Mouse (Mus musculus) liver, adult 2 months (tissue): ENCODE measurements around the gene Gm36079. TPM values are rescaled to one million over a fixed set of nuclear protein-coding genes. Genes with fewer than 3 reads are reported as not detected.
"Not testable (repeated sequence)": the region's sequence is repeated elsewhere in the genome, so short reads cannot be mapped to it uniquely, and the experiment has no call there.

Experiments used
- DNase-seq: peaks from one replicate; pipeline ENCODE4 v3.0.0-alpha.2; 2011; ENCODE audit warnings: low read depth, low spot score; ENCODE audit errors: extremely low read depth
- H3K27ac ChIP-seq: fragments of 200-500 bp; replicated peaks from 2 replicates; pipeline ENCODE4 v1.5.1; 2012; ENCODE audit warnings: low read depth, mild to moderate bottlenecking, control low read depth, inconsistent platforms, low read length; ENCODE audit not compliant: insufficient read depth
- H3K27me3 ChIP-seq: fragments of 200-500 bp; 2 replicates; pipeline ENCODE4 v1.6.1; 2012; ENCODE audit warnings: mild to moderate bottlenecking, moderate library complexity, low read length, inconsistent platforms; ENCODE audit not compliant: control insufficient read depth, insufficient read depth
- H3K36me3 ChIP-seq: fragments of 200-500 bp; 2 replicates; pipeline ENCODE4 v1.6.1; 2012; ENCODE audit warnings: low read length, inconsistent platforms; ENCODE audit not compliant: control insufficient read depth, insufficient read depth
- H3K4me1 ChIP-seq: fragments of 200-500 bp; 2 replicates; pipeline ENCODE4 v1.6.1; 2011; ENCODE audit warnings: low read length; ENCODE audit not compliant: control insufficient read depth, insufficient read depth
- H3K4me3 ChIP-seq: fragments of 200-500 bp; 2 replicates; pipeline ENCODE4 v1.5.1; 2011; ENCODE audit warnings: low read depth, mild to moderate bottlenecking, control low read depth, low read length, moderate library complexity; ENCODE audit not compliant: insufficient read depth
- H3K79me2 ChIP-seq: fragments of 200-500 bp; 2 replicates; pipeline ENCODE4 v1.6.1; 2012; ENCODE audit warnings: inconsistent platforms, mild to moderate bottlenecking, low read length, moderate library complexity; ENCODE audit not compliant: control insufficient read depth, insufficient read depth
- H3K9ac ChIP-seq: fragments of 200-500 bp; 2 replicates; pipeline ENCODE4 v1.6.1; 2012; ENCODE audit warnings: low read depth, mild to moderate bottlenecking, control low read depth, inconsistent platforms, low read length
- CTCF ChIP-seq: fragments of 200-500 bp; IDR thresholded peaks from 2 replicates; pipeline ENCODE4 v1.5.1; 2011; ENCODE audit warnings: low read depth, low read length, control low read depth
- WGBS: fragments of 180-500 bp; shearing (Covaris S2); methylation state at CpG from one replicate; pipeline ENCODE4 v1.1.7; 2018; 5-methylcytosine and 5-hydroxymethylcytosine counted together
- polyA plus RNA-seq: library from polyadenylated mRNA; depleted of rRNA; stranded (reverse); fragments of >200 nt; gene quantifications from 2 replicates; pipeline ENCODE4 v1.2.3, GENCODE M21; 2012
- total RNA-seq: library from RNA; depleted of rRNA; stranded (reverse); fragments of >200 nt; gene quantifications from 2 replicates; pipeline ENCODE4 v1.2.3, GENCODE M21; 2014

Gene Gm36079
- total and polyA plus RNA-seq, 2 experiments: not detected

DNA sequence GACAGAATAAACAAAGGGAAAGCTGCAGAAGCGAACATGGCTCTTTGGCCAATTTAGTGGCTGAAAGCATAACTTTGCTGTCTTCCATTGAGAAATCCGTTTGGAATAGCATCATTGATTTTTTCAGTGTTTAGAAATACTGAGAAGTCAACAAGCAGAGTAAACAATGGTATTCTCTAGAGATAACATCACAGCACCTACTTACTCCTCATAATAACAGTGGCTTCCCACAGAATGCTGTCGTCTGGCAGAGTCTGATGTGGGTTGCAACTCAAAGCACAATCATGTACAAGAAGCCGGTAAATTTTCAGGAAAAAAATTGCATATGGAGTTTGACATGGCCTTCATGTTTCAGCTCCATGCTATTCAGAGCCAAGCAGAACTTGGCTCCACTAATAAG, 1.2 kb downstream of the Gm36079 start:
- not testable (repeated sequence) for H3K27ac ChIP-seq, H3K36me3 ChIP-seq, H3K4me1 ChIP-seq, H3K4me3 ChIP-seq, H3K79me2 ChIP-seq, H3K9ac ChIP-seq, H3K27me3 ChIP-seq
- DNase-seq: peak; percentile 27
- 13% methylated on average over 4 of the region's 4 CpGs for WGBS

DNA sequence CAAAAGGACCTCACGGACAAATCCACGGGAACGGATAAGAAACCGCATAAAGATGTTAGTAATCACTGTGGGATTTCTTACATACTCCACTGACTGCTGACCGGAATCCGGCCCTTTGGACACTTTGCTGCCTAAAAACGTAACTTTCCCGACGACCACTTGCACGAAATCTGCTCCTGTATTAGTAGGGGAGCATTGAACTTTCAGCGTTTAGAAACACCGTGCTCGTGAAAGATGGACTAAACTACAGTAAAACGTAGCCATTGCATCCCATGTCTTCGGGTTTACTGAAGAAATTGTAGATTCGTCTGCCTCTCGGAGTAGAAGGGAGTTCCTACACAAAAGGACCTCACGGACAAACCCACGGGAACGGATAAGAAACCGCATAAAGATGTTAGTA, 1.8 kb downstream of the Gm36079 start:
- not testable (repeated sequence) for H3K4me3 ChIP-seq, H3K27me3 ChIP-seq, H3K4me1 ChIP-seq, H3K36me3 ChIP-seq, H3K9ac ChIP-seq, H3K27ac ChIP-seq, DNase-seq, H3K79me2 ChIP-seq
- 10% methylated on average over 21 of the region's 21 CpGs for WGBS

DNA sequence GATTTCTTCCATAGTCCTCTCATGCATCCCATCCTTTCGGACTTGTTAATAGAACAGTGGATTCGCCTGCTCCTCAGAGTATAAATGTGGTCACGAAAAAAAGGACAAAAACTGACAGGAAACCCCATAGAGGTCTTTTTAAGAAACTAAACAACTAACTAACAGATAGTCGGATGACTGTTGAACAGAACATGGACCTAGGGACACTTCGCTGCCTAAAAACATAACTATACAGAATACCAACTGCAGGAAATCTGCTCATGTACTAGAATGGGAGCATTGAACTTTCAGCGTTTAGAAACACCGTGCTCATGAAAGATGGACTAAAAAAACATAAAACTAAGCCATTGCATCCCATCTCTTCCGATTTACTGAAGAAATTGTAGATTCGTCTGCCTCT, 2.2 kb downstream of the Gm36079 start:
- H3K27me3 ChIP-seq, H3K4me3 ChIP-seq, H3K27ac ChIP-seq, H3K79me2 ChIP-seq, DNase-seq, H3K9ac ChIP-seq, H3K36me3 ChIP-seq, H3K4me1 ChIP-seq: not testable (repeated sequence)
- 18% methylated on average over 9 of the region's 9 CpGs for WGBS

DNA sequence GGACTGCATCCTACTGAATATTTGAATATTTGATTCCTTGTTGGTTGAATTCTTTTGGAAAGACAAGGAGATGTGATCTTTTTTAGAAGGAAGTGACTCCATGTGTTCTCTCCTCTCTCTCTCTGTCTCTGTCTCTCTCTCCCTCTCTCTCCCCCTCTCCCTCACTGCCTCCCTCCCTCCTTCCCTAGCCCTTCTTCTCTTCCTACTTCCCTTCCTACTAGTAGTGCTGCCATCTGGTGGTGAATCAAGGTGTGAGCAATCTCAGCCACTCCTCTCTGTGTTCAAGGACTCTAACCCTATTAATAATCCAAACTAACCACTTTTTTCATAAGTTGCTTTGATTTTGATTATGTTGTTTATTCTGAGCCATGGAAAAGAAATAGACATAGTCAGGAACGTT, 5.3 kb downstream of the Gm36079 start:
- not testable (repeated sequence) for DNase-seq
- 0 out of 2 replicates have a peak, but pooled peaks have one; percentile 7 for TF ChIP-seq CTCF
- no CpG with 5 or more reads among the region's 1 CpGs for WGBS

DNA sequence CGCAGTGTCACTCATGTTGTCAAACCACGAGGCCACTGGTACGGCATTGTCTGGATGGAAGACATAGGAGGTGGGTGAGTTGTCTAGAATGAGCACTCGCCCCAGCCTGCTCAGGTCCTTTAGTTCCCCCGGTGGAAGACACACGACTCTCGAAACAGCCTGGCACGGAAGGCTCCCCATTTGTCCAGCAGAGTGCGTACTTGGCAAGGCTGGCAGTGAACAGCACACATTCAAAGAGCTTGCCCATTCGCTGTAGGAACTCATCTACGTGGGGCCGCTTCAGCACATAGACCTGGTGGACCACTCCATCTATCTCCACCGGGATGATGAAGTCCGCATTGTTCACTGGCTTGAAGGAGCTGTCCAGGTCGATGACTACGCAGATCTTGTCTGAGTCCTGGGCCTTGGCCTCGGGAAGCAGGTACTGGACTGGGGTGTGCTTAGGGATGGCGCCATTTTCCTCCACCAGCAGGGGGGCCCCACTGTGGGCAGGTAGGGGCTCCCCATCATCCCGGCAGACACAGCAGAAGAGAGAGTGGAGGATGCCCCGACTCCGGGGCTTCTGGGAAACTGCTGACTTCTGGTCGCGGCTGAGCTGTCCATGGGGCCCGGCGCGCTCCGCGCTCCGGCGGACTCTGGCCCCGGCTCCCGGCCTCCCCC, 11.3 kb downstream of the Gm36079 start:
- 4% methylated on average over 8 of the region's 32 CpGs for WGBS
- not testable (repeated sequence) for H3K27ac ChIP-seq, H3K79me2 ChIP-seq, H3K27me3 ChIP-seq, H3K36me3 ChIP-seq, DNase-seq, H3K9ac ChIP-seq, H3K4me1 ChIP-seq, H3K4me3 ChIP-seq

More for the DNA sequence above, 5.3 kb downstream of the Gm36079 start:
- H3K4me3 ChIP-seq, H3K27ac ChIP-seq, H3K79me2 ChIP-seq, H3K4me1 ChIP-seq, H3K27me3 ChIP-seq, H3K36me3 ChIP-seq, H3K9ac ChIP-seq: not testable (repeated sequence)

DNA sequence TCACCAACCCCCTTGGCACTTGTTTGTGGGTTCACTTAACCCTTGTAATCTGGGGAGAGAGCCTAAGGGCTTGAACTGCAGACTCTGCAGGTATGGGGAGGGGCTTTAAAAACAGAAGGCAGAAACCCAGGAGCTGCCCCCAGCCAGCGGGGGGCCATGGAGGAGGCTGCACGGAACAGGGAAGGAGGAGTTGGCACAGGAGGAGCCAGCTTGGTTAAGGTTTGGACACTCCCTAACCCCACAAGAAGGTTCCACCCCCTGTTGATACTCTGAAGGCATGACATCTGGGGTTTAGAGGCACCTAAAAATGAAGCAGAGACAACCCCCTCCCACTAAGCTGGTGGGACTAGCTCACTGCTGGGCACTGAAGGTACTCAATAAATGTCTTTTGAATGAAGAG, 12.8 kb downstream of the Gm36079 start:
- not testable (repeated sequence) for H3K79me2 ChIP-seq, H3K4me1 ChIP-seq, H3K4me3 ChIP-seq, H3K27me3 ChIP-seq, H3K27ac ChIP-seq, H3K9ac ChIP-seq, H3K36me3 ChIP-seq, DNase-seq
- WGBS: no CpG with 5 or more reads among the region's 2 CpGs

DNA sequence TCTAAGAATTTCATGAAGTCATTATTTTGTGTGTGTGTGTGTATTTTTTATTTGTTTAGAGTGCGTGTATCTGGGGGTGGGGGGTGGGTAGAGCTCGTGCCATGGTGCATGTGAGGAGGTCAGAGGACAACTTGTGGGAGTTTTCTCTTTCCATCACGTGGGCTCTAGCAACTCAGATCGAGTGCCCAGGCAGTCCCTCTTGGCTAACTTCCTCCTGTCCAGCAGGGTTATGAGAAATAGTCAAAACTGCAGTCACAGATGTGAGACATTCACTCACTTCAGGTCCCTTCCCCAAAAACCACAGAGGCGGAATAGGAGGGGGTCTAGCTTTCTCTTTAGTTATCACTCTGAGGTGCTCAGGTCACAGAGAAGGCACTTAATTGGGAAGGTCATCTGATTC, 13.3 kb downstream of the Gm36079 start:
- H3K4me1 ChIP-seq, H3K9ac ChIP-seq, H3K79me2 ChIP-seq, H3K36me3 ChIP-seq, H3K27me3 ChIP-seq, H3K4me3 ChIP-seq, DNase-seq, H3K27ac ChIP-seq: not testable (repeated sequence)
- no CpG with 5 or more reads among the region's 5 CpGs for WGBS

DNA sequence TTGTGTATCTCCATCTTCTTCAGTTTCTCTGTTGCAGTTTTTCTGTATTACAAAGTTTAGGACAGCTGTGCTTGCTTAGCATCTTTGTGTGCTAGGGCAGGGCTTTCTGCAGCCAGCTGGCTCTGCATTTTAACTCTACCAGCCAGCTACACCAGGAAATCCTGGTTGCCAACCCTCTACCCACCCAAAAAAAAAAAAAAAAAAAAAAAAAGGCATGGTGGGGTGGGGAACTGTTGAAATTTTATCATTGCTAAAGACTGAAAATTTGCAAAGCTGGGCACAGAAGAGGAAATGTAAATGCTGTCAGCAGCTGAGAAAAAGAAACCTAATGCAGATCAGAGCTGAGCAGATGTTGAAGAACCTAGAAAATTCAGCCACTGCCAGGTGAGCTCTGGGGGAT, 16.7 kb downstream of the Gm36079 start:
- H3K79me2 ChIP-seq, H3K4me1 ChIP-seq, H3K27ac ChIP-seq, H3K4me3 ChIP-seq, H3K27me3 ChIP-seq, DNase-seq, H3K9ac ChIP-seq, H3K36me3 ChIP-seq: not testable (repeated sequence)

DNA sequence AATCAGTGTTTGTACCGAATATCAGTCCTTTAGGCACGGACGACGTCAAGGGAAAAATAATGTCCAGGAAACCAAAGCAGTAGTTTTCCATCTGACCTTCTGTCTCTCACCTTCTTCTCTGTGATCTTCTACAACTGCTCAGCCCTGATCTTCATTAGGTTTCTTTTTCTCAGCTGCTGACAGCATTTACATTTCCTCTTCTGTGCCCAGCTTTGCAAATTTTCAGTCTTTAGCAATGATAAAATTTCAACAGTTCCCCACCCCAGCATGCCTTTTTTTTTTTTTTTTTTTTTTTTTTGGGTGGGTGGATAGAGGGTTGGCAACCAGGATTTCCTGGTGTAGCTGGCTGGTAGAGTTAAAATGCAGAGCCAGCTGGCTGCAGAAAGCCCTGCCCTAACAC, 27.6 kb downstream of the Gm36079 start:
- no CpG with 5 or more reads among the region's 4 CpGs for WGBS
- H3K4me1 ChIP-seq, H3K79me2 ChIP-seq, H3K27me3 ChIP-seq, H3K4me3 ChIP-seq, DNase-seq, H3K9ac ChIP-seq, H3K27ac ChIP-seq, H3K36me3 ChIP-seq: not testable (repeated sequence)
